Mouse (Mus musculus) liver, postnatal 0 days (tissue): ENCODE measurements at regions not wholly inside any gene's neighbourhood (a gene's known extent, or its start where the extent isn't known, plus 50 kb on each side); places are given as distances from the start of the nearest gene placed in this dataset.

Experiments
- CTCF ChIP-seq: sonication (generic); IDR thresholded peaks from 2 replicates; pipeline ENCODE4 v1.5.1; 2016; ENCODE audit warnings: antibody characterized with exemption, low read depth
- EP300 ChIP-seq: IDR thresholded peaks from 2 replicates; pipeline ENCODE4 v1.6.1; 2016; ENCODE audit warnings: antibody characterized with exemption, low read depth, mild to moderate bottlenecking

GRCm38 (mm10) chr5:118392932-118393487 is 148.0 kb downstream of the 2410131K14Rik start:
- TF ChIP-seq CTCF (no peak), EP300 (no peak)
